Mouse (Mus musculus): ENCODE measurements at regions not wholly inside any gene's neighbourhood (a gene's known extent, or its start where the extent isn't known, plus 50 kb on each side); places are given as distances from the start of the nearest gene placed in this dataset.

GRCm38 (mm10) chr14:76935453-76935852 lies 101.1 kb upstream of the Ccdc122 start:
- no peaks in the 10 kb centered on the region; the same call in 1 of the 2 replicates for H3K4me1 ChIP-seq (replicated peaks; ENCODE audit: control insufficient read depth, insufficient read depth, low read length)
- no peaks in the 10 kb centered on the region for H3K27me3 ChIP-seq (replicated peaks; ENCODE audit: control insufficient read depth, insufficient read depth, low read length)
- no peaks in the 10 kb centered on the region for H3K9me3 ChIP-seq (ENCODE audit: control insufficient read depth)
- H3K9ac ChIP-seq (ENCODE audit: low read depth, low read length), result no peak overlapping the region
- no peak overlapping the region for H3K4me2 ChIP-seq (replicated peaks; ENCODE audit: low read depth)
- 88% methylated on average over 2 of the region's 2 CpGs for WGBS
- H3K4me3 ChIP-seq (ENCODE audit: low read depth, low read length), result no peak overlapping the region
- ATAC-seq, result no peak
- no peak for TF ChIP-seq CTCF (IDR thresholded peaks at IDR 0.05; ENCODE audit: low read depth)
- H3K27ac ChIP-seq (ENCODE audit: low read depth, low read length), result no peak overlapping the region
- no peaks in the 10 kb centered on the region for H3K36me3 ChIP-seq (ENCODE audit: control insufficient read depth, insufficient read depth)

GRCm38 (mm10) chr14:76932890-76933289 lies 103.7 kb upstream of the Ccdc122 start:
- no peak for TF ChIP-seq CTCF (IDR thresholded peaks at IDR 0.05; ENCODE audit: low read depth)
- Histone ChIP-seq H3K27ac (ENCODE audit: low read depth, low read length) (no peak overlapping the region), H3K36me3 (ENCODE audit: control insufficient read depth, insufficient read depth) (no peaks in the 10 kb centered on the region), H3K27me3 (replicated peaks; ENCODE audit: control insufficient read depth, insufficient read depth, low read length) (no peaks in the 10 kb centered on the region), H3K4me3 (ENCODE audit: low read depth, low read length) (no peak overlapping the region), H3K9ac (ENCODE audit: low read depth, low read length) (no peak overlapping the region), H3K9me3 (ENCODE audit: control insufficient read depth) (no peaks in the 10 kb centered on the region), H3K4me1 (replicated peaks; ENCODE audit: control insufficient read depth, insufficient read depth, low read length) (no peaks in the 10 kb centered on the region; the same call in 1 of the 2 replicates), H3K4me2 (replicated peaks; ENCODE audit: low read depth) (no peak overlapping the region)
- WGBS, result 79% methylated on average over 6 of the region's 6 CpGs
- ATAC-seq, result no peak

GRCm38 (mm10) chr14:76931398-76931797 lies 105.2 kb upstream of the Ccdc122 start:
- Histone ChIP-seq H3K4me3 (ENCODE audit: low read depth, low read length) (no peak overlapping the region), H3K36me3 (ENCODE audit: control insufficient read depth, insufficient read depth) (no peaks in the 10 kb centered on the region), H3K9ac (ENCODE audit: low read depth, low read length) (no peak overlapping the region), H3K27ac (ENCODE audit: low read depth, low read length) (no peak overlapping the region), H3K9me3 (ENCODE audit: control insufficient read depth) (no peaks in the 10 kb centered on the region), H3K4me2 (replicated peaks; ENCODE audit: low read depth) (no peak overlapping the region), H3K4me1 (replicated peaks; ENCODE audit: control insufficient read depth, insufficient read depth, low read length) (no peaks in the 10 kb centered on the region; the same call in 1 of the 2 replicates), H3K27me3 (replicated peaks; ENCODE audit: control insufficient read depth, insufficient read depth, low read length) (no peaks in the 10 kb centered on the region)
- no peak for ATAC-seq
- 59% methylated on average over 1 of the region's 1 CpGs for WGBS
- no peak for TF ChIP-seq CTCF (IDR thresholded peaks at IDR 0.05; ENCODE audit: low read depth)

- no peak for ATAC-seq
- WGBS, result 62% methylated on average over 3 of the region's 3 CpGs
- no peaks in the 10 kb centered on the region for H3K36me3 ChIP-seq (ENCODE audit: control insufficient read depth, insufficient read depth)
- no peaks in the 10 kb centered on the region for H3K27me3 ChIP-seq (replicated peaks; ENCODE audit: control insufficient read depth, insufficient read depth, low read length)
- no peaks in the 10 kb centered on the region for H3K9me3 ChIP-seq (ENCODE audit: control insufficient read depth)
- no peak for TF ChIP-seq CTCF (IDR thresholded peaks at IDR 0.05; ENCODE audit: low read depth)
- no peak overlapping the region for H3K4me2 ChIP-seq (replicated peaks; ENCODE audit: low read depth)
- no peak overlapping the region for H3K9ac ChIP-seq (ENCODE audit: low read depth, low read length)
- H3K4me3 ChIP-seq (ENCODE audit: low read depth, low read length), result no peak overlapping the region
- H3K4me1 ChIP-seq (replicated peaks; ENCODE audit: control insufficient read depth, insufficient read depth, low read length), result no peaks in the 10 kb centered on the region; the same call in 1 of the 2 replicates
- H3K27ac ChIP-seq (ENCODE audit: low read depth, low read length), result no peak overlapping the region
These were observed 107.0 kb upstream of the Ccdc122 start for GRCm38 (mm10) chr14:76929562-76929961.

- WGBS, result 87% methylated on average over 3 of the region's 3 CpGs
- H3K4me3 ChIP-seq (ENCODE audit: low read depth, low read length), result no peak overlapping the region
- ATAC-seq, result no peak
These were observed 107.9 kb upstream of the Ccdc122 start for GRCm38 (mm10) chr14:76928706-76929105.

GRCm38 (mm10) chr14:76927245-76927806 lies 109.2 kb upstream of the Ccdc122 start:
- TF ChIP-seq CTCF (IDR thresholded peaks at IDR 0.05; ENCODE audit: low read depth), result no peak
- no peaks in the 10 kb centered on the region for H3K27me3 ChIP-seq (replicated peaks; ENCODE audit: control insufficient read depth, insufficient read depth, low read length)
- ATAC-seq, result no peak
- H3K27ac ChIP-seq (ENCODE audit: low read depth, low read length), result no peak overlapping the region
- no peaks in the 10 kb centered on the region for H3K9me3 ChIP-seq (ENCODE audit: control insufficient read depth)
- no peak overlapping the region for H3K4me3 ChIP-seq (ENCODE audit: low read depth, low read length)
- WGBS, result 75% methylated on average over 5 of the region's 5 CpGs
- no peak overlapping the region for H3K4me2 ChIP-seq (replicated peaks; ENCODE audit: low read depth)
- no peaks in the 10 kb centered on the region for H3K36me3 ChIP-seq (ENCODE audit: control insufficient read depth, insufficient read depth)
- no peaks in the 10 kb centered on the region; the same call in 1 of the 2 replicates for H3K4me1 ChIP-seq (replicated peaks; ENCODE audit: control insufficient read depth, insufficient read depth, low read length)
- no peak overlapping the region for H3K9ac ChIP-seq (ENCODE audit: low read depth, low read length)

More at GRCm38 (mm10) chr14:76928706-76929105, 107.9 kb upstream of the Ccdc122 start:
- H3K36me3 ChIP-seq (ENCODE audit: control insufficient read depth, insufficient read depth), result no peaks in the 10 kb centered on the region
- TF ChIP-seq CTCF (IDR thresholded peaks at IDR 0.05; ENCODE audit: low read depth), result no peak
- H3K27ac ChIP-seq (ENCODE audit: low read depth, low read length), result no peak overlapping the region
- H3K9me3 ChIP-seq (ENCODE audit: control insufficient read depth), result no peaks in the 10 kb centered on the region
- H3K4me2 ChIP-seq (replicated peaks; ENCODE audit: low read depth), result no peak overlapping the region
- H3K27me3 ChIP-seq (replicated peaks; ENCODE audit: control insufficient read depth, insufficient read depth, low read length), result no peaks in the 10 kb centered on the region
- no peak overlapping the region for H3K9ac ChIP-seq (ENCODE audit: low read depth, low read length)
- no peaks in the 10 kb centered on the region; the same call in 1 of the 2 replicates for H3K4me1 ChIP-seq (replicated peaks; ENCODE audit: control insufficient read depth, insufficient read depth, low read length)

Data from intestine, postnatal 0 days (tissue).